Mouse (Mus musculus) kidney, adult 2 months (tissue): ENCODE measurements at regions not wholly inside any gene's neighbourhood (a gene's known extent, or its start where the extent isn't known, plus 50 kb on each side); places are given as distances from the start of the nearest gene placed in this dataset.

Experiments used
- CTCF ChIP-seq: fragments of 200-500 bp; conservative IDR thresholded peaks from 2 replicates; pipeline ENCODE4 v1.5.1; 2011; ENCODE audit warnings: low read depth, mild to moderate bottlenecking, control low read depth, low read length, moderate library complexity, mixed read lengths; ENCODE audit not compliant: insufficient read depth, insufficient read length
- POLR2A ChIP-seq: fragments of 200-500 bp; IDR thresholded peaks from one replicate; pipeline ENCODE4 v1.6.1; 2011; ENCODE audit warnings: low read depth, low read length, control low read depth

DNA sequence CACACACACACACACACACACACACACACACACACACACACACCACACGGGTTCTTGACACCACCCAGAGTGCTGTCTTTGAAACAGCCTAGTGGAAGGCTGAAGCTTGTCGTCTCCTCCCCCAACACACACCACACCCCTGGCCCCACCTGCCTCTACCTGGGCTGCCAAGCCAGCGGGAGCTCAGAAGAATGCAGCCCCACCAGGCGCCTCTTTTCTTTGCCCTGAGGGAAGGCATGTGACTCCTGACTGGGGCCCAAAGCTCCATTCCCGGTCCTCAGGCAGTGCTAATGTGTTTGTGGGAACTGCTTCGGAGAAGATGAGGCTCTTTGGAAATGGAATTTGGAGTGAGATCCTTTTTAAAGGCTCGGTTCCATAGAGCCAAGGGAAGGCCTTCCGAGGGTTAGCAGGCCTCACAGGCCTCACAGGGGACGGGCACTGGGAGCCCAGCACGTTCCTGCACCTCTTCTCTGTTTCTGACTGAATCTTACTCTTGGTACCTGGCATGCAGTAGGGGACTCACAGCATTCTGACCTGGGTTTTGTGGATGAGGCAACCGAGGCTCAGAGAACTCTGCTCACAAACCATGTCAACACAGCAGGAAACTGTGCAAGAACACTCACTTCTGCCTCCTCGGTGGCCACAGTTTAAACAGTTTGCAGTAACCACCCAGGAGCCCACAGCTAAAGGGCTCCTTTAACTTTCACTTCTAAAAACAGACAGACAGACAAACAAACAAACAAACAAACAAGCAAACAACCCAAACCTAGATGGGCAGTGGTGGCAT, 106.4 kb downstream of the Cd24a start:
- TF ChIP-seq POLR2A (no peak), CTCF (no peak)
